Mouse (Mus musculus): Measurements from ENCODE around the gene Papolb.

GRCm38 (mm10) chr5:142549961-142550705, 20.3 kb upstream of the Papolb start:
- TF ChIP-seq CTCF (IDR thresholded peaks at IDR 0.05 in 2 of 3, conservative IDR thresholded peaks at IDR 0.05 in 1 of 3; ENCODE audit: control insufficient read depth in 1 of 3, insufficient read depth in 1 of 3, low read depth in 2 of 3, low read length in 3 of 3, poor library complexity in 1 of 3, severe bottlenecking in 1 of 3): no peak
- TF ChIP-seq EP300 (IDR thresholded peaks at IDR 0.05; ENCODE audit: low read depth in 1 of 2, low read length in 2 of 2): no peak
- TF ChIP-seq CHD2 (IDR thresholded peaks at IDR 0.05; ENCODE audit: low read length): no peak
- no peak for TF ChIP-seq MEF2A (IDR thresholded peaks at IDR 0.05; ENCODE audit: extremely low read depth, insufficient replicate concordance, low read depth, low read length, poor library complexity, severe bottlenecking)
- TF ChIP-seq TCF12 (IDR thresholded peaks at IDR 0.05; ENCODE audit: low read depth, low read length): no peak
- no peak for TF ChIP-seq POLR2A (IDR thresholded peaks at IDR 0.05; ENCODE audit: control insufficient read depth in 1 of 2, insufficient read depth in 1 of 2, low read depth in 1 of 2, low read length in 2 of 2, poor library complexity in 1 of 2)
- no peak for TF ChIP-seq ZKSCAN1 (IDR thresholded peaks at IDR 0.05; ENCODE audit: low read depth, low read length)
- TF ChIP-seq NELFE (IDR thresholded peaks at IDR 0.05; ENCODE audit: low read depth, low read length): no peak
